Mouse (Mus musculus): ENCODE data around the gene Kiss1. TPM values are rescaled to one million over a fixed set of nuclear protein-coding genes. Genes with fewer than 3 reads are reported as not detected.

The Kiss1 gene
- total RNA-seq, 2 experiments from 2014 or later: 1.6 TPM; not detected in 1

GRCm38 (mm10) chr1:133347693-133348520 lies 26.2 kb downstream of the Kiss1 start:
- intact Hi-C loops (cut with DNase I): no loop called here
- DNase-seq (ENCODE audit: extremely low spot score in 1 of 2, low spot score in 2 of 2): no peak
- no peak for TF ChIP-seq CTCF (IDR thresholded peaks at IDR 0.05)

DNA sequence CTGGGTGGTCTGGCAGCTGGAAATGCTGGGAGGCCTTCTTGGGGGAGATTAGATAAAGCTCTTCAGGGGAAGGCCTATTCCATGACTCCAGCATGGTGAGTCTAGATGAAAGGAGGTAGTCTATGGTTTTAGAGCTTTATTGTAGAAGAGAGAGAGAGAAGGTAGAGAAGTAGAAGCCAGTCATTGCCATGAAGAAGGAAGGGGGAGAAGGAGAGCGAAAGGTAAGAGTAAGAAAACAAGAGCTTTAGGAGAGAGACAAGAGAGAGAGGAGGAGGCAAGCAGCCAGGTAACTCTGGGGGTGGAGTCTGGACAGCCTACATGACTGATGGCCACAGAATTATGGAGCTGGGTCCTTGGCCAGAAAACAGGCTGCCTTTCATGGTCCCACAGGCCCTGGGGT lies 28.5 kb downstream of the Kiss1 start, which contains the start of gene Ren1:
TSS of gene Ren1 (plus strand) at position 301 of the 400 bp plus-strand sequence.
- intact Hi-C loops (cut with DNase I): loop anchor here (5.0 kb wide), 1 partner anchor 203 kb away; no protein-coding TSS in a partner anchor
- Histone ChIP-seq H3K27ac (no peak within 1 kb of the TSS), H3K4me3 (no peak within 1 kb of the TSS)
- no peak for DNase-seq (ENCODE audit: extremely low spot score in 1 of 2, low spot score in 2 of 2)
- no peak for TF ChIP-seq CTCF (IDR thresholded peaks at IDR 0.05)

More at GRCm38 (mm10) chr1:133347693-133348520, 26.2 kb downstream of the Kiss1 start:
- no peak overlapping the region for H3K4me3 ChIP-seq
- H3K27ac ChIP-seq: no peak overlapping the region

- Histone ChIP-seq H3K4me3 (no peak overlapping the region), H3K27ac (no peak overlapping the region)
- no peak for TF ChIP-seq CTCF (IDR thresholded peaks at IDR 0.05)
- intact Hi-C loops (cut with DNase I): loop anchor here (5.0 kb wide), 1 partner anchor 204 kb away; no protein-coding TSS in a partner anchor
- no peak for DNase-seq (ENCODE audit: extremely low spot score in 1 of 2, low spot score in 2 of 2)
Measured at GRCm38 (mm10) chr1:133351762-133352161, 30.1 kb downstream of the Kiss1 start.

DNA sequence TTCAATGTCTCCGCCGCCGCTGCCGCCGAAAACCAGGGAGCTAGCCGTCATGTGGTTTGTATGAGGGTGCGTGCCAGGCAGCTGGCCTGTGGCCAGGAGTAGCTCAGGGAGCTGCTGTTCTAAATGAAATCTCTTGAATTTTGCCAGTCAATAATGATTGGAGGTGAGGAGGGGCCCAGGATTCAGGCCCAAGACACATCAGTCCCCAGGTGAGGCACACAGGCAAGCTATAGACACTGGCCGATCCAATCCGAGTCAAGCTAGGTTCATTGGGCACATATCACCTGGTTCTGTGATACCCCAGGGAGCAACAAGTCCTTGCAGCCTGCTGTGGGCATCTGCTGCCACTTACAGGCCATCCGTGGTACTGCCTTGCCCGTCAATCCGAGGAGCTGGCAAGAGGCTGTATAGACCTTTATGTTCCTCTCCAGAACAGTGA lies 31.7 kb downstream of the Kiss1 start:
- Histone ChIP-seq H3K27ac (no peak overlapping the region), H3K4me3 (no peak overlapping the region)
- intact Hi-C loops (cut with DNase I): loop anchor here (1.0 to 5.0 kb wide), 3 partner anchors 39 to 206 kb away; no protein-coding TSS in a partner anchor
- DNase-seq (ENCODE audit: extremely low spot score in 1 of 2, low spot score in 2 of 2): peak; percentile 84 to 91
- no peak; the same call in none of the 2 replicates for TF ChIP-seq CTCF (IDR thresholded peaks at IDR 0.05)

GRCm38 (mm10) chr1:133355469-133355868 lies 33.8 kb downstream of the Kiss1 start:
- intact Hi-C loops (cut with DNase I): no loop called here
- Histone ChIP-seq H3K4me3 (no peak overlapping the region), H3K27ac (no peak overlapping the region)
- DNase-seq (ENCODE audit: extremely low spot score in 1 of 2, low spot score in 2 of 2): no peak
- TF ChIP-seq CTCF (IDR thresholded peaks at IDR 0.05): no peak

- intact Hi-C loops (cut with DNase I): no loop called here
- Histone ChIP-seq H3K27ac (no peak overlapping the region), H3K4me3 (no peak overlapping the region)
- TF ChIP-seq CTCF (IDR thresholded peaks at IDR 0.05): no peak
- no peak for DNase-seq (ENCODE audit: extremely low spot score in 1 of 2, low spot score in 2 of 2)
Measured at GRCm38 (mm10) chr1:133355912-133356311, 34.2 kb downstream of the Kiss1 start.

- H3K4me3 ChIP-seq: no peak overlapping the region
- DNase-seq (ENCODE audit: extremely low spot score in 1 of 2, low spot score in 2 of 2): no peak
- intact Hi-C loops (cut with DNase I): no loop called here
- no peak for TF ChIP-seq CTCF (IDR thresholded peaks at IDR 0.05)
- H3K27ac ChIP-seq: no peak overlapping the region
Measured at GRCm38 (mm10) chr1:133356330-133356729, 34.7 kb downstream of the Kiss1 start.

DNA sequence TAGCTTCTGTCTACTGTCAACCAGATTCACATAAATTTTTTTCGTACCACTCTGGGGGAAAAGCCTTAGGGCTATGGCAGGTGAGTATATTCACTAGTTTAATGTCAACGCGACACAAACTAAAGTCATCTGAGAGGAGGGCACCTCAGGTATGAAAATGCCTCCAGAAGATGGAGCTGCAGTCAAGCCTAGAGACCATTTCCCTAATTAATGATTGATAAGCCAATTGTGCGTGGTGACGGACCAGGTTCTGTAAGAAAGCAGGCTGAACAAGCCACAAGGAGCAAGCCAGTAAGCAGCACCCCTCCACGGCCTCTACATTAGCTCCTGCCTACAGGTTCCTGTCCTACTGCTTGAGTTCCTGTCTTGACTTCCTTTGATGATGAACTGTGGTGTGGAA lies 39.3 kb downstream of the Kiss1 start:
- intact Hi-C loops (cut with DNase I): loop anchor here (10.0 kb wide), 1 partner anchor 316 kb away; the partner anchor contains the start of gene Pik3c2b
- TF ChIP-seq CTCF (IDR thresholded peaks at IDR 0.05): no peak
- H3K27ac ChIP-seq: no peak overlapping the region
- no peak overlapping the region for H3K4me3 ChIP-seq
- DNase-seq (ENCODE audit: extremely low spot score in 1 of 2, low spot score in 2 of 2): no peak

GRCm38 (mm10) chr1:133362103-133362502 lies 40.4 kb downstream of the Kiss1 start:
- intact Hi-C loops (cut with DNase I): loop anchor here (10.0 kb wide), 1 partner anchor 317 kb away; the partner anchor contains the start of gene Pik3c2b
- Histone ChIP-seq H3K27ac (no peak overlapping the region), H3K4me3 (no peak overlapping the region)
- no peak for TF ChIP-seq CTCF (IDR thresholded peaks at IDR 0.05)
- no peak for DNase-seq (ENCODE audit: extremely low spot score in 1 of 2, low spot score in 2 of 2)

GRCm38 (mm10) chr1:133363276-133364021 lies 41.8 kb downstream of the Kiss1 start, which contains the start of gene Etnk2:
Gene Etnk2, plus strand, starts transcription at chr1:133363572.
- no peak for TF ChIP-seq CTCF (IDR thresholded peaks at IDR 0.05)
- DNase-seq (ENCODE audit: extremely low spot score in 1 of 2, low spot score in 2 of 2): peak; percentile 68 to 73
- Histone ChIP-seq H3K27ac (peak within 1 kb of the TSS; percentile 83), H3K4me3 (peak within 1 kb of the TSS; percentile 68)
- intact Hi-C loops (cut with DNase I): loop anchor here (10.0 kb wide), 1 partner anchor 319 kb away; the partner anchor contains the start of gene Pik3c2b

DNA sequence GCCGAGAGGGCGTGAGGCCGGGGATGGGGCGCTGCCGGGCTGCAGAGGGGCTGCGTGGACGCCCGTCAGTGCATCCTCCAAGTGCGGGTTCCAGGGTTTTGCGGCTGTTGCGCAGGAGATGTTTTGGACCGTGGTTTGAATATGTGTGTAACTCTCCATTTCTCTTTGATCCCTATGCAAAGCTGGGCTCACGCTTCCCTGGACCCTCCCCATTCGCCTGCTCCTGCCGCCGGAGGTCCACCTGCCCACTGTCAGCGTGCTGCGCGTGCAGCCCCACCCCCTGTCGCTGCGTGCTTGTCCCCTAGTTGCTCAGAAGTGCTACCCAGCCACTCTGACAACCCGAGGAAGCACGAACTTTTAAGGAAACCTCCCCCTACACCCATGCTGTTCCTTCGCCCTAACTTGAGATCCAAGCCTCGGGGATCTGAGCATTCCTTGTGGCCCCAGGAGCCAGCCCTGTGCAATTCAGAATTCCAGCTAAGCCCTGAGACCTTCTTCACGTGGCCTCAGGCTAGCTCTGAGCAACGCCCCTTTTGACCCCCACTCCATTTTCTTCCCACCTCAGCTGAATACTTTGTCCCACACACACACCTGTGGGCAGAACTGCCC lies 42.5 kb downstream of the Kiss1 start:
- peak overlapping the region; percentile 68 for H3K4me3 ChIP-seq
- intact Hi-C loops (cut with DNase I): loop anchor here (10.0 kb wide), 1 partner anchor 319 kb away; the partner anchor contains the start of gene Pik3c2b
- DNase-seq (ENCODE audit: extremely low spot score in 1 of 2, low spot score in 2 of 2): peak in 1 of 2 experiments; percentile 33
- peak overlapping the region; percentile 83 for H3K27ac ChIP-seq
- no peak for TF ChIP-seq CTCF (IDR thresholded peaks at IDR 0.05)

All from left cerebral cortex, adult 2 months (tissue).